Mouse (Mus musculus): Measurements from ENCODE around the gene Tnni3k. TPM values are rescaled to one million over a fixed set of nuclear protein-coding genes. Genes with fewer than 3 reads are reported as not detected.

The Tnni3k gene
- total RNA-seq (2021), result 10 to 100 TPM; 87.0 to 90.5 TPM
- long read RNA-seq, experiment 1, transcript Tnni3k-201 (25 exons, 3,034 nt), result major isoform, 69 of 124 reads
- long read RNA-seq, experiment 1, partial matches to known transcripts, result 11 of 124 reads
- long read RNA-seq, experiment 1, other reads (novel, unspliced or antisense), result 40 of 124 reads
- long read RNA-seq, experiment 2, transcript Tnni3k-201 (25 exons, 3,034 nt), result major isoform, 90 of 143 reads
- long read RNA-seq, experiment 2, partial matches to known transcripts, result 7 of 143 reads
- long read RNA-seq, experiment 2, other reads (novel, unspliced or antisense), result 42 of 143 reads

DNA sequence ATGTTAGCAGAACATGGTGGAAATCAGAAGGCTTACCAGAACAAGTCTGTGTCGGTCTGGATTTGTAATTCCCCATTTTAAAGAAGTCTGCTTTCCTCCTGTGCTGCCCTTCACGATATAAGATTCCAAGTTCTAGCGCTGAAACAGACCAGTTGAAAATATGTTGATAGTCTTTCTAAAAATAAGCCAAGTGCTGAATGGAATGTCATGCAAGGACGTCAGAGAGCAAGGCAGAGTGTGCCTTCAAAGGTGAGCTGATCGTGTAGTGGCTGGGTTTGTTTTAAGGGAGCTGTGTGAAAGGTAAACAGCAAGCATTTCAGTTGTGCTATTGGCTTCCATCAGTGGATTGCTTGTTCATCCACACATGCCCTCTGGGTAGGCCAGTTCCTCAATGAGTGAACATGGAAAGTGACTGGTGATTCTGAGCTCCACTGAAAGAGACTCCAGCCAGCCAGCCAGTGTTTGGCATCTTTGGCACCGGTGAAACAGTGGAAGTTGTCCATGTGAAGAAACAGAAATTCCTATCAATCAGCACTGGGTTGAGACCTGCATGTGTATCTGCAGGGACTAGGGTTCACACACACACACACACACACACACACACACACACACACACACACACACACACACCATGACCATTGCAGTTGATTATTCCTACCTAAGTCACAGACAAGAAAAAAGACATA is at the start of gene Tnni3k:
Gene Tnni3k (minus strand): TSS at position 177 of the 686 bp plus-strand sequence.
- intact Hi-C loops (cut with DNase I), result loop anchor here (5.0 kb wide), 1 partner anchor 37 kb away; the partner anchor contains the start of genes Fpgt and Lrriq3
- DNase-seq, result peak; percentile 6 to 33

DNA sequence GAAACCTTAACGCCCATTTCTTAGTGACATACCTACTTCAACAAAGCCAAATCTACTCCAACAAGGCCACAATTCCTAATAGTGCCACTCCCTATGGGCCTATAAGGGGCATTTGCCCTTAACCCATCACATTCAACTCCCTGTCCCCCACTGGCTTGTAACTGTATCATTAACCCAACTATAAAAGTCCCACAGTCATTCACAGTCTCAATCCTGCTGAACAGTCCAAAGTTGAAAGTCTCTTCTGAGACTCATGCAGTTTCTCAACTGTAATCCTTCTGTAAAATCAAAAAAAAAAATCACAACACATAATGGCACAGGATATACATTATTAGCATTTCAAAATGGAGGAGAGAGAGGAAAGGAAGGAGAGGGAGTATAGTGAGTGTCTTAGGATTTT is 44.1 kb upstream of the Tnni3k start:
- DNase-seq, result no peak

DNA sequence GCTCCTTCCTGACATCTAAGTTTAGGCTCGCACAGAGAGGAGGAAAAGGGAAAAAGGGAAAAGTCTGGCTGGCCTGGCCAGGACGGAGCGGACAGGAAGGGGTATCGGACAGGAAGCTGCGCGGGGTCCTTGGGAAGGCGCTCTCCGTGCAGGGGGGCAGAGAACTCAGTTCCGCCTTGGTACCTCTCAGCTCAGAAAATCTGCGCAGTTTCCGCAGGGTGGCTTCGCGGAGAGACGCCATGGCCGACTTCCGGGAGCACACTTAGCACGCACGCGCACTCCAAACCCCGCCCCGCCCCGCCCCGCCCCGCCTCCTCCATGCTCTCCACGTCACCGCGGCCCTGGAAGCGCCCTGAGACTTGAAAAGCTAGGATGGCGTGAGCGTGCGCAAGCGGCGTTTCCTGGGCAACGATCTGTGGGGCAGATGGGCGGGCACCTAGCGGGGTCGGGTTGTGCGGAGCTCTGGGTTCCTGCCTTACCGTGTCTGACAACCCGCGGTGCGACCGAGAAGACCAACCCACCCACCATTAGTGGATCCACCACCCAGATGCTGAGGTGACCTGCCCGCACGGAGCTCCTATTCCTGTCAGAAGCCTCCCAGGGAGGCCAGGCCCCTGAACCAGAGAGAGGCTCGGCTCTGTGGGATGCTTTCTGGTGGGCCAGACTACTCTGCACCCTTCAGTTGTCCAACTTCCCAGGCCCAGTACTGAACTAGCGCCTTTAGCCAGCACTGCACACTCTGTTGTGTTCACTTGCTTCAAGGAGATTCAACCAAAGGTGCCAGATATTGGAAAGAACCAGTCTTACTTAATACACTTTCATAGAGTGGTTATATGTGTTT is 38.1 kb upstream of the Tnni3k start, which contains the start of the genes Fpgt and Lrriq3:
Gene Fpgt (minus strand): TSS at position 288 of the 841 bp plus-strand sequence.
Gene Lrriq3 (plus strand): TSS at position 319 of the 841 bp plus-strand sequence.
- intact Hi-C loops (cut with DNase I), result loop anchor here (5.0 kb wide), 2 partner anchors 36 to 496 kb away; partner anchors contain the start of genes Cryz, Tnni3k and Tyw3

More for the DNA sequence above, 44.1 kb upstream of the Tnni3k start:
- intact Hi-C loops (cut with DNase I), result no loop called here

DNA sequence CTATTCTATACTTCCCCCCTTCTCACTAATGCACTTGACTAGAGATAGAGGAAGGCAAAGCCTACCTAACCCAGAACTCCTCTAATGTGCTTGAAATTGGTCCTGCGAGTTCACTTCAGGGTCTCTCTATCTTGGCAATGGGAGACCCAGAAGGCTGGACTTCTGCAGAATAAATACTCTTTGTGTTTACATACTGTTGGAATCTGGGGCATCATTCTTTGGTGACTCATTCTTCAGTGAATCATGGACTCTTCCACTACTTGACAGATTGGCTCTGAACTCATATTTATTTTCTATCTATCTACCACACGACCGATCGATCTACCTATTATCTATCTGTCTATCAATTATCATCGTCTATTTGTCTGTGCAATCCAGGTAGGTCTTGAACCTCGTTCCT is 36.9 kb upstream of the Tnni3k start:
- DNase-seq, result no peak
- intact Hi-C loops (cut with DNase I), result loop anchor here (5.0 kb wide), 2 partner anchors 35 to 495 kb away; partner anchors contain the start of genes Cryz, Tnni3k and Tyw3

More for the DNA sequence above, 38.1 kb upstream of the Tnni3k start, which contains the start of the genes Fpgt and Lrriq3:
- DNase-seq, result peak; percentile 87 to 91

DNA sequence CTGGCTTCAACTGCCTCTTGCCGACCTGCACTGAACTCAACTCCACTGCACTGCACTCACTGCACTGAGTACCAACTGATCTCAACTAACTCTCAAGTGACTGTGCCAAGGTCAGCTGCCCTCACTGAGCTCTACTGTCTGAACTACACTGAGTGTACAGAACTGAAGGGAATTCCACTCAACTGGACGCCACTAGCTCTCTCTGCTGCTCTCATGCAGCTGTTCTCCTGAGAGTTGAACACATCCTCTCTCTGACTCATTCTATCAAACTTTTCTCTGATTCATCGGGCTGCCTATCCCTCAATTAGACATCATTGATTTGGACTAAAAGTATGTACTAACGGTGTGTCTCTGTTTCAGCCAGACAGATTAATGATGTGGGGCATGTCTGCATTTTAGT is 22.7 kb upstream of the Tnni3k start:
- DNase-seq, result no peak
- intact Hi-C loops (cut with DNase I), result no loop called here

DNA sequence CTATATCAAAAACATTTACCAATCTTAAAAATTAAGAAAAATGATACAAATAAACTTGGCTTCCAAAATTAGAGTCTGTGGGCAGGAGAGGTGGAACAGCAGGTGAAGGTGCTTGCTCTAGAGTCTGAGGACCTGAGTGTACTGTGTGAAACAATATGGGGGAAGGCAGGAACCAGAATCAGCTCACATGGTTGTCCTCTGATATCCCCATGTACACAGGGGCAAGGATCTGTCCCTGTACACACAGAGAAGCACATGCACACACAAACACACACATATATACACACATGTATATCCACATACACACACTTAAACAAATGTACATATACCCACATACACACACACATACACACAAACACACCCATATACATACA is 4.2 kb upstream of the Tnni3k start:
- DNase-seq, result no peak
- intact Hi-C loops (cut with DNase I), result loop anchor here (5.0 kb wide), 1 partner anchor 33 kb away; the partner anchor contains the start of genes Fpgt and Lrriq3

DNA sequence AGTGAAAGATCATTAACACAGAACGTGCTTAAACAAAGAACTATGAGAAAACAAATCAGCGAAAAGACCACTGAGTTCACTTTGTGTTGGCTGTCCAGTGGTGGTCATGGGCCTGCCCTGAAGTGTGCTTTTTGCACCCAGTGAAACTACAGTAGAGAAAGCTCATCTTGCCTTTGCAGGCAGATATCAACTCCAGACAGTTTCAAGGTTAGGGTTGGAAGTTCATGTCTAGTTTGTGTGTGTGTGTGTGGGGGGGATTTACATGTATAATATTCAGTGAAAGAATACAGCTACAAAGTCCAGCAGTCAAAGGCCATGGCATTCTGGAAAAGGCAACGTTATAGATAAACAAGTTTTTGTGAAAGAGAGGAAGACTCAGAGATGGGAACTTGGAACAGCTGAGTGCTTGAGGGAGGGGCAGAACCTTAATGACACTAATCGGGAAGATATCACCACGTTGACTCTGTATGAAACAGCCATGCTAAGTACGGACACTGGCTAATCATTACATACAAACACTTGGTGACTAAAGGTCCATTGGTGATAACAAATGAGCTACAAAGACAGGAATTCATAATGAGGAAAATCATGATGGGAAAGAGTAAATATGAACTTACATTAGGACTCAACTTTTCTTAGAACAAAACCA is 3.7 kb upstream of the Tnni3k start:
- DNase-seq, result no peak
- intact Hi-C loops (cut with DNase I), result loop anchor here (5.0 kb wide), 1 partner anchor 33 kb away; the partner anchor contains the start of genes Fpgt and Lrriq3

DNA sequence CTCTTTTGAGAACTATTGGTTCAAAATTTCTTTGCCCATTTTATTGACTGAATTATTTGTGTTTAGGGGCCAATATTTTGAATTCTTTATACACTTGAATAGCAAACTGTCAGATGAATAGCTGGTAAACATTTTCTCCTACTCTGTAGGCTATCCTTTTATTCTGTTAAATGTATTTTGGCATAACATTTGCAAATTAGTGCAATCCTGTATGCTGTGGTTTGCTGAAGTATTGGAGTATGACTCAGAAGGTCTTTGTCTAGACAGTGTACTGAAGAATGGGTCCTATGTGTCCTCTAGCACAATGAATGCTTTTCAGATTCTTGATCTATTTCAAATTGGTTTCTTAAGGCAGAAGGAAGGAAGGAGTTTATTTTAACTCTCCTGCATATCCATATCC is 2.4 kb upstream of the Tnni3k start:
- intact Hi-C loops (cut with DNase I), result loop anchor here (5.0 kb wide), 1 partner anchor 35 kb away; the partner anchor contains the start of genes Fpgt and Lrriq3
- no peak for DNase-seq

DNA sequence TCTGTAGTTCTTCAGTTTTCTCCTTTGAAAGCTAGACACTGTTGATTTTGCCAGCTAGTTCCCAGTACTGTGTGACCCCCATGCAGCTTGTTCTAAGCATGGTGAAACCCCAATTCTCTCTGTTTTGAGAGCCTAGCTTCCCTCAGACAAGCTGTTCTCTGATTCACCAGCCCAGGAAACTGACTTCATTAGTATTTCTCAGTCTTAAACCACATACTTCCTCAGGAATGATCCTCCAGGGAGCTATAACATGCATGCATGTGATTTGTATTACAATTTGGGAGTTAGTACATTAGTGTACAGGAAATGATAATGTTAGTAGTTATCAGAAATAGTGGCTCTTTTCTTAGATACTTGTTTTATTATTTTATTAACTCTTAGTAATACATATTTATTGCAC is 1.4 kb upstream of the Tnni3k start:
- intact Hi-C loops (cut with DNase I), result loop anchor here (5.0 kb wide), 1 partner anchor 36 kb away; the partner anchor contains the start of genes Fpgt and Lrriq3
- no peak for DNase-seq

DNA sequence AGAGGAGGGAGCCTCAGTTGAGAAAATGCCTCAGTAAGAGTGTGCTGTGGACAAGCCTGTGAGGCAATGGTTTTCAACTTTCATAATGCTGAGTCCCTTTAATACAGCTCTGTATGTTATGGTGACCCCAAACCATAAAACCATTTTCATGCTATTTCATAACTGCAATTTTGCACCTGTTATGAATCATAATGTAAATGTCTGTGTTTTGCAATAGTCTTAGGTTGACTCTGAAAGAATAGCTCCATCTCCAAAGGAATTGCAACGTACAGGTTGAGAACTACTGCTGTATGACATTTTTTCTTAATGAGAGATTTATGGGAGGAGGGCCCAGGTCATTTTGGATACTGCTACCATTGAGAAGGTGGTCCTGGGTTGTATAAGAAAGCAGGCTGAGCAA is 2.0 kb downstream of the Tnni3k start:
- intact Hi-C loops (cut with DNase I), result no loop called here
- no peak for DNase-seq

DNA sequence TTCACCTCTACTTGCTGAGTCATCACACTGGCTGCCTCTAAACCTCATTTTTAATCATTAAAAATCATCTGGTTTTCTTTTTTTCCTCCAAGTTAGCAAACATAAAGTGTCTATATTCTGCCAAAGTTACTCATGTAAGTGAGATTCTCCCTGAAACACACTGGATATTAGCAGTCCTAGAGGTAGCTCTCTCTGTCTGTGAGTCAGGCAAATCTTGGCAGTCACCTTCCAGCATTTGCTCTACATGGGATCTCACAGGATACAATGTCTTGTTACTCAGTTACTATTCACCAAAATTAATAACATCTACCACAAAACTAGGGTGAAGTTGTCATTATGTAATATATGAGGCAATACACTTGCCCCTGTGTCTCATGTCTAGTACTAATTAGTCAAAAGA is 3.2 kb downstream of the Tnni3k start:
- DNase-seq, result no peak
- intact Hi-C loops (cut with DNase I), result no loop called here

DNA sequence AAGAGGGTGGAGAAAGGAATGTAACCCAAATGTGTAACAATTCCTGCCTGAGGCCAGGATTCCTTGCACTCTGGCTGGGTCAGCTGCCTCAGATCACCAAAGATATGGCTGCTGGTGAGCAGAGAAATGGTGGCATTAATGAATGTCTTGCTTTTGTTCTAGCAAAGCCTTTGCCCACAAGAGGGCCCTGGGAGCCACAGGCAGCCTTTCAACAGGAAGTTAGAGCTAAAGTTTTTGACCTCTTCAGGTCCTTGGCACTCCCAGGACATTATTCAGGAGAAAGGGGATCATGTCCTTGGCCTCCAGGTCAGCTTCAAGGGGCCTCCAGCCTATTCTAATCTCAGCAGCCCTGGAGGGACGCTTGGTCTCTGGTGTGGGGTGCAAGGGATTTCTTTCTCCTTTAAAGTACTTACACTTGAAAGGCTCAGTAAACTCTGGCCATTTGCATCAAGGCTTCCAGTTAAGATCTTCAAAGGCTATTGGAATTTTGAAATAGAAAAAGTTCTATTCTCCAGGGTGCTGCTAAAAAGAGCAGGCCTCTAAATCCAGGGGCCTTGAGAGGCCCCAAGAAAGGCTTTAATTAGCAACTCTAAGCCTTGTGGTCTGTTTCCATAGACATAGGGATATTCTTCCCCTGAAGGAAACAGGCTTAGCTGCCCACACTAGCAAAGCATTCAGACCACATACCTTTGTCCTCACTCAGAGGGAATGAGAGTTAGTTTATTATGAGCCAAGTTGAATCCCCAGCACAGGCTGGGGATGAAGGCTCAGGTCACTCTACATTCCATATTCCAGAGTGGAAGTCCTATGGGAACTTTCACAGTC is 16.0 kb downstream of the Tnni3k start:
- DNase-seq, result peak in 1 of 2 experiments; percentile 8
- intact Hi-C loops (cut with DNase I), result no loop called here

DNA sequence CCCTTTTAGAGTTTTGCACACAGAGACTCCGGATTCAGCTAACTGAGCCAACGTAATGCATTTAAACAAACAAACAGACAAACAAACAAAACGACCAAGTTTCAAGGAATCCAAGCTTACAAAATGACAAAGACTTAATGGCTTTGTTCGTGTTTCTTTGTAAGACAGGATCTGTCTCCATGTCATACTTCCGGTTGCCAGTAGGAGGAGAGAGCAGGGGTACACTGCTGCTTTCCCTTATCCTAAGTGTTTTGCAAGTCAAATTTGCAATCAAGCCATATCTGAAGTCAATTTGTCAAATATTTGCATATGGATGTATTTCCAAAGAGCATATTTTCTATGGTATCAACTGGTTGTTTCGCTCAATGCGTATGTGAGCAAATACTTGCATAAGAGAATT is 20.9 kb downstream of the Tnni3k start:
- DNase-seq, result no peak
- intact Hi-C loops (cut with DNase I), result no loop called here

DNA sequence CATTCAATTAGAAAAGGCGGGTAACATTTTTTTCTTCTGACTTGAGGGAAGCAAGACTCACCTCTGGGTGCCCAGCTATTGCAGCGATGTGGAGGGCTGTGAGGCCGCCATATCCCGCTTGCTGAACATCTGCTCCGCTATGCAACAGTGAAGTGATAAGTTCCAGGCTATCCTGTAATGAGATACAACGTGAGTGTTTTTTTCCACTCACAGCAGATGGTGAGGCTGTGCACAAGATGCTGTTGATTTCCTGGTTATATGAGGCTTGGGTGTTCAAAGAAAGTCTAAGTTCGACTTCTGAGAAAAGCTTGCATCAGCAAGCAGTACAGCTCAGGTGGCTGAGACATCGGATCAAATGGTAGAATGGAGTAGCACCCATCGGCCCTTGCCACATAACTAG is 25.0 kb downstream of the Tnni3k start:
- intact Hi-C loops (cut with DNase I), result no loop called here
- no peak for DNase-seq

DNA sequence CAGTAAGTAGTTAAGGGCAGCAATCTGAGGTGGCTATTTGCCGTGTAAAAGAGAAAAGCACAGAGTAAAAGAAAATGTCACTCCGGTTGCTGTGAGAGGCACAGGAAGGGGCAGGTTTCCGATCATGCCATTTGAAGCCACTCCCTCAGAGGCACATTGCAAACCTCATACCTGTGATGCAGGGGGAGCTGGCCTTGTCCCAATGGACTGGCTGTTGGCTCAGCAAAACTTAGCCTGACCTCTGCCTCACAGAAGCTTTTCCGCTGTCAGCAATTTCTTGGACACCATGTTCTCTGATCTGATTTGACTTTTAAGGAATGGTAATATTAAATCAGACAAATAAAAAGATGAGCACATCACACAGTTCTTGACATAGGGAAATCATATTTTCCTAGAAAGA is 52.4 kb downstream of the Tnni3k start:
- intact Hi-C loops (cut with DNase I), result no loop called here
- peak in 1 of 2 experiments; percentile 4 for DNase-seq

DNA sequence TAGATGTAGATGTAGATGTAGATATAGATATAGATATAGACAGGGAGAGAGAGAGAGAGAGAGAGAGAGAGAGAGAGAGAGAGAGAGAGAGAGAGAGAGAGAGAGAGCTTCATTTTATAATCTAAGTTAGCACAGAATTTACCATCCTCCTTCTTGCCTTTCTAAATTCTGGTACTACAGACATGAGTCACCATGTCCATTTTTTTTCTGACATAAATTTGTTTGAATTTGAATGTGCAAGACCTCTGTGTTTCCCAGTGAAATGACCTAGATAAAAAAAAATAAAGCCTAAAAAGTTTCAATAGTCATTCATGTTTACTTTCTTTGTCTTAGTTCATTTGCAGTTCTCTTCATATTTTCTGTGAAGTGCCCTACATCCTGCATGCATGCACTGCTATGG is 54.2 kb downstream of the Tnni3k start:
- intact Hi-C loops (cut with DNase I), result no loop called here
- DNase-seq, result no peak

DNA sequence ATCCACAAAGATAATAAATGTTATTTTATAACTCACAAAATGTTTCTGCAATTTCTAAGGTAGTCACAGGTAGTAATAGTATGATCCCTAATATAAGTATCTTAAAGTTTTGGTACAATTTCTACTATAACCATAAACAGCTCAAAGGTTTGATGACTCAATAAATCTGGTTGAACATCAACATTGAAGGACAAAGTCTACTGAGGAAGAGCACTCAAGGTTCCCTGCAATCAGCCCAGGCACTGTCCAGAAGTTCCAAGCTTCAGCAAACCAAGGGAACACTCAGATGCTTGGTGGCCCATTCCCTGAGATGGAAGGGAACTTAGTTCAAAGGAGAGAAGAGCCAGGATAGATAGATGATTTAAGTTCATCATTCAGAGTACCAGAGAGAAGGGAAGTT is 62.5 kb downstream of the Tnni3k start:
- no peak for DNase-seq

DNA sequence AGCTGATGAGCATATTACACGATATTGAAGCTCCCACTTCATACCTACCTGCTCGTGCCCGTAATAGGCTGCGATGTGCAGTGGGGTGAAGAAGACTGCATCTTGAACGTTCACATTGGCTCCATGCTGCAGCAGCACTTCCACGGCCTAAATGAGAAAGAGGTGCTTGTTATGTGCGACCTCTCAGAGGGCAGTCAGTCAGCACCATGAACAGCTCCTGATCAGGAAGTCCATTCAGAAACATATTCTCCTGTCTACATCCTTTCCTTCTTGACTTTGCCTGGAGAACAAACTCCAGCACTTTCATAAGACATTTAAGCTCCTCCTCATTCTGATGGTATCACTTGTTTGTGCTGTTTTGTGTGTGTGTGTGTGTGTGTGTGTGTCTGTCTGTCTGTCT is 76.1 kb downstream of the Tnni3k start:
- intact Hi-C loops (cut with DNase I), result no loop called here
- no peak for DNase-seq

More for the DNA sequence above, 62.5 kb downstream of the Tnni3k start:
- intact Hi-C loops (cut with DNase I), result no loop called here

DNA sequence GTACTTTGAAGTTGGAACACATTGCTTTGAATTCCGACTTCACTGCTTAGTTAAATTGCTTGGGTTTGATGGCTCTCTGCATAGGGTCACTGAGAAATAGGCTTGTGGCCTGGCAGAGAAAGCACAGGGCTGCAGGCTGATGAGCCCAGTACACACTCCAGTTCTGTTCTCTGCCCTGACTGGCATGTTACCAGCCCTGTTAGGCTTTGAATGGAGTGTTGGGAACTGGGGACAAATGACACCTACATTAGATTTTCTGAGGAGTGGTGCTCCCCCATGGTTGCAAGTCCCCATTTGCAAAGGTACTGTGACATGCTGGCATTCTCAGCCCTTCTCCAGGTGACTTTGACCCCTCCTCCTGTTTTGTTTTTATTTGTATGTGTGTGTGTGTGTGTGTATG is 83.6 kb downstream of the Tnni3k start:
- DNase-seq, result no peak
- intact Hi-C loops (cut with DNase I), result no loop called here
